Mouse (Mus musculus) kidney, postnatal 0 days (tissue): ENCODE data around the gene Chst13. TPM values are rescaled to one million over a fixed set of nuclear protein-coding genes. Genes with fewer than 3 reads are reported as not detected.

Source experiments
- ATAC-seq: fragments of 200-750 bp; cut with Nextera tagmentation; replicated peaks from 2 replicates; pipeline ENCODE4 v1.8.0; 2017; ENCODE audit warnings: low read depth, moderate number of reproducible peaks, moderate TSS enrichment, moderate library complexity; ENCODE audit not compliant: low FRiP score
- DNase-seq: peaks from one replicate; pipeline ENCODE4 v3.0.0-alpha.2; 2016; ENCODE audit warnings: low spot score
- H3K27ac ChIP-seq: fragments of 300-500 bp; sonication (generic); 2 replicates; pipeline ENCODE4 v1.5.1; 2014; ENCODE audit warnings: mild to moderate bottlenecking
- H3K27me3 ChIP-seq: fragments of 300-500 bp; sonication (generic); 2 replicates; pipeline ENCODE4 v1.6.1; 2014; ENCODE audit warnings: low read length, mixed read lengths; ENCODE audit not compliant: insufficient read depth
- H3K36me3 ChIP-seq: fragments of 300-500 bp; sonication (generic); 2 replicates; pipeline ENCODE4 v1.6.1; 2014; ENCODE audit warnings: low read length, mixed read lengths; ENCODE audit not compliant: insufficient read depth
- H3K4me1 ChIP-seq: fragments of 300-500 bp; sonication (generic); replicated peaks from 2 replicates; pipeline ENCODE4 v1.6.1; 2014; ENCODE audit warnings: antibody characterized with exemption, low read length, mixed read lengths; ENCODE audit not compliant: insufficient read depth
- H3K4me2 ChIP-seq: fragments of 300-500 bp; sonication (generic); 2 replicates; pipeline ENCODE4 v1.6.1; 2014; ENCODE audit warnings: mild to moderate bottlenecking, low read length, moderate library complexity, mixed read lengths
- H3K4me3 ChIP-seq: fragments of 300-500 bp; sonication (generic); replicated peaks from 2 replicates; pipeline ENCODE4 v1.5.1; 2014; ENCODE audit warnings: low read depth, low read length
- H3K9ac ChIP-seq: fragments of 300-500 bp; sonication (generic); 2 replicates; pipeline ENCODE4 v1.6.1; 2014; ENCODE audit warnings: low read depth, low read length
- H3K9me3 ChIP-seq: fragments of 300-500 bp; sonication (generic); replicated peaks from 2 replicates; pipeline ENCODE4 v1.6.1; 2016; ENCODE audit warnings: low read length, inconsistent platforms, mixed read lengths
- CTCF ChIP-seq: IDR thresholded peaks from 2 replicates; pipeline ENCODE4 v1.5.1; 2016; ENCODE audit warnings: antibody characterized with exemption, low read depth, mild to moderate bottlenecking, moderate library complexity
- WGBS: fragments of 180-500 bp; shearing (Covaris S2); extraction: QIAGEN DNeasy Blood & Tissue Kit; methylation state at CpG from one replicate; pipeline ENCODE4 v1.1.7; 2014; 5-methylcytosine and 5-hydroxymethylcytosine counted together
- polyA plus RNA-seq: library from polyadenylated mRNA; unstranded; fragments of >200 nt; fragmentation: Nextera tagmentation; extraction: Ambion mirVana; gene quantifications from 2 replicates; pipeline ENCODE4 v1.2.1, GENCODE M21; 2015

Chst13 gene
- polyA plus RNA-seq, 1 experiment from 2014 or later, result 4.4 TPM

DNA sequence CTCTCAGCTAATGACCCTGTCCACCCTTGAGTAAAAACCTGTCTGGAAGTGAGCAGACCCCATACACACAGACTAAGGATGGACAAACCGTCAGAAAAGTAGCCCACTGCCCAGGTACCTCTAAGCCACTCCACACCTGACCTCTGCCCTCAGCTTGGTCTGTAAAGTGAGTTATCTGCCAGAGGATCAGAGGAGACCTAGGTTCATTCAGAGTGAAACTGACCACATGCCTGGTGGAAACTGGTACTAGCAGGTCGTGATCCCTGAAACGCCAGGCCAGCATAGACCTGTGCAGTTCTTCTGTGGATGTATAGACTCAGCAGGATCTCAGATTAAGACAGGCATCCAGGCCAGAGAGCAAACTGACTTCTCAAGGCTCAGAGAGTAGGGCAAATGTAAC is 522 bp downstream of the Chst13 start:
- Histone ChIP-seq H3K4me3 (peak overlapping the region; percentile 16; the same call in 1 of the 2 replicates), H3K27ac (no peak overlapping the region), H3K9ac (0 out of 2 replicates have a peak overlapping the region, but pooled peaks have one; percentile 37), H3K4me1 (no peaks in the 10 kb centered on the region), H3K36me3 (no peaks in the 10 kb centered on the region), H3K4me2 (peak overlapping the region; percentile 51), H3K27me3 (no peaks in the 10 kb centered on the region), H3K9me3 (no peaks in the 10 kb centered on the region)
- no peak for TF ChIP-seq CTCF
- DNase-seq (no peak), ATAC-seq (peak; percentile 8; the same call in 1 of the 2 replicates)
- 52% methylated on average over 3 of the region's 3 CpGs for WGBS

- H3K9ac ChIP-seq, result no peak overlapping the region
- H3K27ac ChIP-seq, result no peak overlapping the region
- no peak overlapping the region for H3K4me3 ChIP-seq
- no peak overlapping the region for H3K4me2 ChIP-seq
- no peaks in the 10 kb centered on the region for H3K36me3 ChIP-seq
- TF ChIP-seq CTCF, result no peak
- 76% methylated on average over 3 of the region's 3 CpGs for WGBS
- no peaks in the 10 kb centered on the region for H3K27me3 ChIP-seq
- ATAC-seq, result no peak
- no peaks in the 10 kb centered on the region for H3K4me1 ChIP-seq
- H3K9me3 ChIP-seq, result no peaks in the 10 kb centered on the region
- DNase-seq, result no peak
Measured at GRCm38 (mm10) chr6:90324026-90324425, 959 bp downstream of the Chst13 start.

DNA sequence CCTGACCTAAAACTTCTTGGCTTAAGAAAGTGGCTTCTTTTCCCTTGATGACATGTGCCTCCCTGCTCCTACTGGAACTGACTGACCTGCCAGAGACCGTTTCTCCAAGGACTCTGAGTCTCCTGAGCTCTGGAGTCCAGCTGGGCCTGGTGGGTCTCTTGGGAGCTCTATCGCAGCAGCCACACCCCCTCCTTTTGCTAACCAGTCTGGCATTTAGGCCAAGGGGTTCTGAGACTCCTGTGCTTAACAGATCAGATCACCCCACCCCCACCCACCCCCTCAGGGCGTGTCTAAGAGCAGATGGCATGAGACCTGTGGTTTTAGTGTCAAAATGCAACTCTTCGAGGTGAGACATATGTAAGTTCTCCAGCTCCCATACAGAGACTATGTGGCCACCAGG is 3.2 kb downstream of the Chst13 start:
- no peaks in the 10 kb centered on the region for H3K36me3 ChIP-seq
- no peak for TF ChIP-seq CTCF
- DNase-seq, result no peak
- 41% methylated on average over 4 of the region's 4 CpGs for WGBS
- ATAC-seq, result no peak
- H3K4me3 ChIP-seq, result no peak overlapping the region
- H3K9me3 ChIP-seq, result no peaks in the 10 kb centered on the region
- H3K27ac ChIP-seq, result no peak overlapping the region
- H3K4me1 ChIP-seq, result no peaks in the 10 kb centered on the region
- no peak overlapping the region for H3K4me2 ChIP-seq
- H3K27me3 ChIP-seq, result no peaks in the 10 kb centered on the region
- no peak overlapping the region for H3K9ac ChIP-seq

- Histone ChIP-seq H3K36me3 (no peaks in the 10 kb centered on the region), H3K9ac (no peak overlapping the region), H3K27ac (peak overlapping the region; percentile 47), H3K4me2 (no peak overlapping the region), H3K4me1 (no peaks in the 10 kb centered on the region), H3K4me3 (no peak overlapping the region), H3K9me3 (no peaks in the 10 kb centered on the region), H3K27me3 (no peaks in the 10 kb centered on the region)
- peak; percentile 24 for DNase-seq
- TF ChIP-seq CTCF, result no peak
- 56% methylated on average over 5 of the region's 5 CpGs for WGBS
- peak; percentile 86 for ATAC-seq
Measured at GRCm38 (mm10) chr6:90320429-90320828, 4.6 kb downstream of the Chst13 start.

DNA sequence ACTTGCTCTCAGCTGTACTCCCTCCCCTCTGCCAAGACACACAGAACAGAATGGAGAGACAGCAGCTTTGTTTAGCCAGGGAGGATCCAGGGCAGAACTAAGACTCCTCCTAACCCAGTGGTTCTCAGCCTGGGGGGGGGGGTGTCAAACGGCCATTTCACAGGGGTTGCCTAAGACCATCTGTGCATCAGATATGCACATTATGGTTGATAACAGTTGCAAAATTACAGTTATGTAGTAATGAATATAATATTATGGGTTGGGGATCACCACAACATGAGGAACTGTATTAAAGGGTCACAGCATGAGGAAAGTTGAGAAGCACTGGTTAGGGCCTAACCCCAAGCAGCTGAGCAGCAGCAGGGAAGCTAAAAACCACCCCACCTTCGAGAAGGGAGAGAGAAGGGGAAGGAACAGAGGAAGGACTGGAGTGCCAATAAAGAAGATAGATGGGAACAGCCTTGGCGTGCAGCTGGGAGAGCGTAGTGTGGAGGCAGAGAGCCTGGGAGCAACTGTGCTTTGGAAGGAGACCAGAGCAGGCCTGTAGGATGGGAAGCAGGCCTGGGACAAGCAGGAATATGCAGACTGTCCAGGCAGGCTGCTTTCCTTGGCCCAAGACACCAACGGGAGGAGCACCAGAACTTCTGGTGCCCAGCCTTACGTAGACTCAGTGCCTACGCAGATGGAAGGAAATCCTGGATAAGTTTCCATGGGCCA is 5.4 kb downstream of the Chst13 start:
- DNase-seq (no peak), ATAC-seq (no peak)
- H3K4me1 ChIP-seq, result no peaks in the 10 kb centered on the region
- no peaks in the 10 kb centered on the region for H3K36me3 ChIP-seq
- no peak overlapping the region for H3K4me2 ChIP-seq
- H3K9ac ChIP-seq, result no peak overlapping the region
- 62% methylated on average over 7 of the region's 7 CpGs for WGBS
- peak overlapping the region; percentile 5; the same call in 1 of the 2 replicates for H3K27ac ChIP-seq
- no peaks in the 10 kb centered on the region for H3K27me3 ChIP-seq
- H3K4me3 ChIP-seq, result no peak overlapping the region
- TF ChIP-seq CTCF, result no peak
- no peaks in the 10 kb centered on the region for H3K9me3 ChIP-seq

DNA sequence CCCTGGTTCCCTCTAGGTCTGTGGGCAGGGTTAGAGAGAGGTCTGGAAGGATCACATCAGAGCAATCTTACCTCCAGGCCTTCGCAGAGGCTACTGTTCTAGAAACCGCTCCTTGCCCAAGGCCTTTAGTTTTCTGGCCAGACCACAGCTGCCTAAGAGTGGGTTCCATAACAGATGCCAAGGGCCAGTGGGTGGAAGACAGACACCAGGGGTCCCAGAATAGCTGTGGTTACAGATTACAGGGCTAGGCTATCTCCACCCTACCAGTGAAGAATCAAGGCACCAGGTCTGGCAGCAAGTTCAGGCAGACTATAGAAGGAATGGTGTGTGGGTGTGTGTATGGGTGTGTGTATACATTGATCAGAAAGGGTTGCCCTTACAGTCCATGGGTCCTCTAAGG is 6.0 kb downstream of the Chst13 start:
- H3K27ac ChIP-seq, result no peak overlapping the region
- H3K36me3 ChIP-seq, result no peaks in the 10 kb centered on the region
- H3K4me1 ChIP-seq, result no peaks in the 10 kb centered on the region
- DNase-seq (no peak), ATAC-seq (no peak)
- H3K9me3 ChIP-seq, result no peaks in the 10 kb centered on the region
- H3K9ac ChIP-seq, result no peak overlapping the region
- H3K4me2 ChIP-seq, result no peak overlapping the region
- H3K4me3 ChIP-seq, result no peak overlapping the region
- 83% methylated on average over 2 of the region's 2 CpGs for WGBS
- no peak for TF ChIP-seq CTCF
- no peaks in the 10 kb centered on the region for H3K27me3 ChIP-seq
